Comparison of ENCODE assay signal across 8 mouse cellular contexts in genomic region chr9:45555036-45555826, GRCm38 (mm10).
A peak's percentile ranks its signal among the peaks of the same experiment; 100 is the strongest.
DNase-seq lines count a peak whose midpoint lies in the region; ATAC-seq and TF ChIP-seq lines count a peak whose summit lies in the region.

No protein-coding gene starts in this region.

- intact Hi-C loops in gastrocnemius, adult 2 months (cut with DNase I) = no loop called here

- TF ChIP-seq CTCF in gastrocnemius, adult 2 months (IDR thresholded peaks at IDR 0.05) = no peak

- DNase-seq in cerebellum, postnatal 10 days = peak; percentile 40 to 48
- no peak for DNase-seq in cerebellum, adult 11 months
- peak; percentile 26 to 61 for DNase-seq in urinary bladder, postnatal 4 days (ENCODE audit: low spot score in 2 of 2)
- no peak for DNase-seq in urinary bladder, adult 2 months (ENCODE audit: low spot score)
- peak; percentile 66 to 78 for DNase-seq in kidney, postnatal 4 days
- DNase-seq in ovary, postnatal 14 days (ENCODE audit: low spot score) = peak; percentile 43
- no peak for DNase-seq in gastrocnemius, adult 2 months

- H3K4me2 ChIP-seq in liver, embryonic 12.5 days = no peak overlapping the region

- no peaks in the 10 kb centered on the region for H3K27me3 ChIP-seq in liver, embryonic 12.5 days (replicated peaks)

- no peaks in the 10 kb centered on the region for H3K4me1 ChIP-seq in liver, embryonic 12.5 days

- ATAC-seq in liver, embryonic 12.5 days = no peak

- 51% methylated on average over 17 of the region's 17 CpGs for WGBS in liver, embryonic 12.5 days (ENCODE audit: insufficient replicate concordance)

- no peak overlapping the region for H3K27ac ChIP-seq in liver, embryonic 12.5 days
- H3K27ac ChIP-seq in gastrocnemius, adult 2 months = no peak overlapping the region

- H3K9ac ChIP-seq in liver, embryonic 12.5 days = no peak overlapping the region

- H3K4me3 ChIP-seq in liver, embryonic 12.5 days = no peak overlapping the region
- H3K4me3 ChIP-seq in gastrocnemius, adult 2 months = no peak overlapping the region

- no peaks in the 10 kb centered on the region for H3K36me3 ChIP-seq in liver, embryonic 12.5 days

- H3K9me3 ChIP-seq in liver, embryonic 12.5 days (replicated peaks) = no peaks in the 10 kb centered on the region

Comparison
In these comparisons a context has a peak if more than half of its experiments do, and no peak if none do; other contexts are left out.
1. DNase-seq: peak in cerebellum, postnatal 10 days (2 of 2), urinary bladder, postnatal 4 days (2 of 2), kidney, postnatal 4 days (2 of 2) and ovary, postnatal 14 days (single experiment); none in cerebellum, adult 11 months (single experiment), urinary bladder, adult 2 months (single experiment) and gastrocnemius, adult 2 months (single experiment).